Mouse (Mus musculus) heart, postnatal 36 days (tissue): ENCODE measurements around the gene Lgals3. TPM values are rescaled to one million over a fixed set of nuclear protein-coding genes. Genes with fewer than 3 reads are reported as not detected.
"Not testable (repeated sequence)": the region's sequence is repeated elsewhere in the genome, so short reads cannot be mapped to it uniquely, and the experiment has no call there.

Experiments
- DNase-seq, 2 experiments: peaks; one replicate each; pipeline ENCODE4 v3.0.0; 2021 to 2022
- intact Hi-C: fragments of 180-260 bp; cut with DNase I; formaldehyde crosslinking; loops from one replicate; pipeline ENCODE4 v1.15.1; 2025
- total RNA-seq, 2 experiments: library from RNA; stranded (reverse); gene quantifications; 2 replicates each; pipeline ENCODE4 v1.2.3; 2021

Lgals3 gene
- total RNA-seq = 1 to 10 TPM; 3.8 to 5.0 TPM

DNA sequence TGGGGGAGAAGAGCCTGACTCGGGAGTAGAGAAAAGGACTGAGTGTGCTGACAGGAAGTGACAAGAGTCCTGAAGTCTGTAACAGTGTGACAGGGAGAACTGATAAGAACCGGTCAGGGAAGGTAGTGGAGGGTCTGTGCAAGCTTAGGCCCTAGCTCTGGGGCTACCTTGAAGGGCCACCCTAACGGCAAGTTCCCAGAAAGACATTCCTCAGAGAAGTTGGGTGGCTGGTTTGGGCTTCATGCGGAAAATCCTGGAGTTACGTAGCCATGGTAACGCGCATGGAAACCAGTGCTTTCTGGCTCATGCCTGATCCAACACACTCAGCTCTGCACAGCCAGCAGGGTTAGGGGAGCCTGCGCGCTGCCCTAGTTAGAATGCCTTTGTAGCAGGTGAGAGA is at the start of gene Lgals3:
Lgals3 (plus strand) TSS at position 291 of the 400 bp plus-strand sequence.
- intact Hi-C loops = no loop called here
- peak in 1 of 2 experiments; percentile 7 for DNase-seq

DNA sequence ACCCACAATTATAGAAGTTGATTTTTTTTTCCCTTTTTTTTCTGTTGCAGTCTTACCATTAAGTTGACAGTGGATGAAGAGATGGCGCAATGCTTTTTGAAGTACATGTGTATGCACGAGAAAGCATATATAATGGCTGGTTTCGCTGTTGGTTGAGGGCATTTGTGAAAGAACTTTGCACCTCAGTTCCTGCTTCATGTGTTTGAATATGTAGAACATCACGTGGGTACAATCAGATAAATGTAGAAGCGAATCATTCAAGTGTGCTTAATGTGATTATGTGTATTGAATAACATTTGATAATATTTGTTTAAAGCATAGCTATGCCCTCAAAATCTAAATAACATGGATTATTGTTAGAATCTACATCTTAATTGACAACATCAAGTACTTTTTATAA is 48.2 kb upstream of the Lgals3 start:
- intact Hi-C loops = no loop called here

DNA sequence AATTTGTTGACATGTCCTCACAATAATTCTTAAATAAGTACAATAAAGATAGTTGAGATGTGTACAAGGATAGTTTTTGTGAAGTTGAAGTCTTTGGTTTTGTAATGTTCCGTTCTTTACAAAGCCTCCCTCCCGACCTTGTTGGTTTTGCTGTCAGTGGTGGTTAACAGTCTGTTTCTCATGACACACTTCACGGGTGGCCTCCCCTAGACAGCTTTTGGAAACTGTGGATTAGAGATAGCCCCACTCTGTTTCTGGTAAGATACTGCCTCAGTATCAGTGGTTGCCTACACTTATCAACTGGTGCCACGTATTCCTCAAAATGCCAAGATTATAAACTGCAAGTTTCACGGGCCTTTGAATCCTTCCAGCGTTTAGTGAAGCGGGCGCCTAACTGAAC is 46.0 kb upstream of the Lgals3 start:
- intact Hi-C loops, DNase-seq: not testable (repeated sequence)

More for the DNA sequence above, 48.2 kb upstream of the Lgals3 start:
- DNase-seq = no peak

DNA sequence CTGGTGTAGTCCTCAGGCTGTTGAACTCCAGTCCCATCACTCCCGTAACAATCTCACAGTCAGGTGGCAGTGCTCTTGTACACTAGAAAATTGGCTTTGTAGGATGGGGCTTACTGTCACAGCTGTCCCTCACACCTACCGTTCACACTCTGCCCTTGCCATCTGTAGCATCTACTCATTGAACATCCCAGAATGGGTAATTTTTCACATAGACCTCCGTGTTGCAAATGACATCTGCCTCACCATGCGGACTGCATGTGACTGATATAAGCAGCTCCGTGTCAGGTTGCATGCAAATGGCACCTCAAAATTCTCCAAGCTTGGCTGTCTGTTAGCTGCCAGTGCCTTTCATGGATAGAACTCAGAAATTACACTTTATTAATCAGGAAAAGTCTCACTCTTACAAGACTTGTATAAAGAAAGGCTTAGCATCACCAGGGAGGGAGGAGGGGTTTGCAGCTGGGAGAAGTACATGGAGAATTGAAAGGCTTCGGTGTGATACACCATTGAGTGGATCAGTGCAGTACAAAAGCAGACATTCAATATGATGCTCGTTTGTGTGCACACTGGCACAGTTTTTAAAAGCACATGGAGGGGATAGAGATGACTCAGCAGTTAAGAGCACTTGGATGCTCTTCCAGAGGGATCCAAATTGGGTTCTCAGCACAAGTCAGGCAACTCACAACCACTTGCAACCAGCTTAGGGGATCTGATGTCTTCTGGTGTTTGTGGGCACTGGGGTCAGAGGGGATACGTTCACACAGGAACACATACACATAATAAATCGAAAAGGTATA is 41.4 kb upstream of the Lgals3 start:
- intact Hi-C loops = no loop called here
- no peak for DNase-seq

DNA sequence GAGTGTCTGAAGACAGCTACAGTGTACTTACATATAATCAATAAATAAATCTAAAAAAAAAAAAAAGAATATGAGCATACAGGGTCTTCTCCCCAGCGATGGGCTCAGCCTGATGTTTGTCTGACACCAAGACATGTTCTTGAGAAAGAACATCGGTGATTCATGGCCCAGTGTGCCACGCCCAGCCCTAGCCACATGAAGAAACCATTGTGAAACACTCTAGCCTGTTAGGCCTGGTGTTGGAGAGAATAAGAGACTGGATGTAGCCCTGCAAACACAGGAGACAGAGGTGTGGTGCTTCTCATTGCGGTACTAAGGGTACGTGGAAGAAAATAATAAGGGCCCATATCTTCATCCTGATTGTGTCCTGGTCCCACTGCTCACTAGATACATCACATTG is 40.2 kb upstream of the Lgals3 start:
- no peak for DNase-seq
- intact Hi-C loops = no loop called here

DNA sequence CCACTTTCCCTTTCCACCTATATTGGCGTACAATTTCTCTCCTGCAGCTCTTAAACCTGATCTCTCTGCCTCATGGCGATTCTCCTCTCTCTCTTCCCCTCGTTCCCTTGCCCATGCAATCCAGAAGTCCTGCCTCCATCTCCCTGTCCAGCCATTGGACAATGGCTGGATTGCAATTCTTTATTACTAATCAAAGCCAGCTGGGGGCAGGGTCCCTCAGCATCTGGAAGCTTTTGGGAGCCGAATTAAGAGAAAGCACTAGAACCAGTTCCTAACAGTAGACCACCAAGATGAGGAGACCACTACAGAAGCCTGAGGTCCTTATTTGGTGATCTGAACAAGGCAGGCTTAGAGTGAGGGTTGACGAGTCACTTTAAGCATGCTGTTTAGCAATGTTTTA is 35.6 kb upstream of the Lgals3 start:
- no peak for DNase-seq
- intact Hi-C loops = loop anchor here (5.0 kb wide), 1 partner anchor 200 kb away; no protein-coding TSS in a partner anchor

DNA sequence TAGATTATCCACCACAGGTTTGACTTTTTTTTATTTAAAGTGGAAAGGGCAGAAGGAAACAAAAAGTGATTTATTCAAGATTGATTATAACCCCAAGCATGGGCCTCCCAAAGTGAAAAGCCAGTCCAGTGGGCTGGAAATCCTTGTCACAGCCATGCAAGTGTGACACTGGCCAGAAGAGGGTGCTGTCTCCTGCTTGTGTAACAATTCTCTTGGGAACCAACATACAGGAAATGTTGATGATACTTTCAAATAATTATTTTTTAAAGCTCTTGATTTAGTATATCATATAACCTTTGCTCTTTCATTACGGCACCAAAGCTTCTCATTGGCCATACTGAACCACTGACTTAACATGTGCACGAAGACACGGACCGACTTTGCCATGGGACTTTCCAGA is 32.7 kb upstream of the Lgals3 start:
- peak; percentile 50 to 70 for DNase-seq

DNA sequence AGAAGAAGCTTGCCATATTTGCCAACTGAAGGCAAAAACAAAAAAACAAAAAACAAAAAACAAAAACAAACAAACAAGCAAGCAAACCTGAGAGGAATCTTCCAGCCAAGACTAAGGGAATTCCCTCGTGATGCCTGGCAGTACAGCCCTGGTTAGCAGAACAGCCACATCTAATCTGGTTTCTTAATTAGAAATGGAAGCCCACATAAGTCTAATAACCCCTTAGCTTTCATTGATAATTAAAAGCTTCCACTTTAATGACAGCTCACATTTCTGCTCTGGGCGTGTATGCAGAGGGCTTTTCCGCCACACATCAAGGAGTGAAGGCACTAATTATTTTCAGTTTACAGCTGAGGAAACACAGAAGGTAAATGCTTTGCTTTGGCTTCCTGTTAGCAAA is 32.3 kb upstream of the Lgals3 start:
- no peak for DNase-seq
- intact Hi-C loops = no loop called here

More for the DNA sequence above, 32.7 kb upstream of the Lgals3 start:
- intact Hi-C loops = loop anchor here (1.0 to 5.0 kb wide), 2 partner anchors 61 to 197 kb away; no protein-coding TSS in a partner anchor

DNA sequence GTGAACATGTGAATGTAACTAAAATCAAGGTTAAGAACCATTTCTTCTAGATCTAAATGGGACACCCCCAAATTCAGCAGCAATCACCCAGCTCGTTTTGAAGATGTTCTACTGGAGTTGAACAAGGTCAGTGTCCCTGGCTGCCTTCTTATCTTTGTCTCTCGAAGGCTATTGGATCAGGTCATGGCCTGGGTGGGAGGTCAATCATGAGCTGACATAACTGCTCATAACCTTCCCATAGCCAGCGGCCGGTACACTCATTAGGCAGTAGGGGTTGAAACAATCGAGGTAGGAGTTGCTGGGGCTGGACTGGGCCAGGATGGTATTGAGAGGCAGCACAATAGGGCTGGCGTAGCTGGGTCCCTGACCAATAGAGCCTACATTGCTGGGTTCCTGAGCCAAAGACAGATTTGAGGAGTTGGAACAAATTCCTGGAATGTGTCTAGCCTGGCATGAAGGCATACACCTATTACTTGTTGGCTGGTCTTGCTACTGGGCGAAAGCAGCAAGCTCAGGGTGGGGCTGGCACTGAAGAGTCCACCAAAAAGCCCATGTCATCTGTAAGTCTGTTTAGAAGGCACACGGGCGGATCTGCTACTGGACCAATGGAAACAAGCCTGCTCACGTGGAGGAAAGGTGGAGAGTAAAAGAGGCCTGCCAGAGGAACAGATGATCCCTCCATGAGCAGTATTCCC is 27.2 kb upstream of the Lgals3 start:
- DNase-seq = no peak
- intact Hi-C loops = no loop called here

DNA sequence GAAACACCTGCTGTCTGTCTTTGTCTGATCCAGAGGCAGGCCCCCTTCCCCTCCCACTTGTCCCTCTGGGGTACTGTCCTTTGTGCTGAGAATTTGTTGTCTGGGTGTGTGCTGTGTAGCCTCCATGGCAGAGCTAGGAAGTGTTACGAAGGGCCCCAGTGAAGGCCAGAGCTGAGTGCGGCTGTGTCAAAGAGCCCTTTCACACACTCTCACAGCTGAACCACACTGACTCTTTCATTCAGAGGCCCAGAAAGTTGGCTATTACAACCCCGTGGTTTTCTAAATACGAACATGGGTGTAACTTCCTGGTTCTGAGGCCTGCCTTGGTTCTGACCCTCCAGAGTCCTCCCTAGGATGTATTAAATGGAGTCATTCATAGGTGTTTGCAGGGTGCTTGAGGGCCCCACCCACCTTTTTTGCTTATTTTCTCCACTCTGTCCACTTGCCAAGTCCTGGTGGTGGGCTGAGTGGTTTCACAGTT is 25.7 kb upstream of the Lgals3 start:
- intact Hi-C loops = no loop called here
- no peak for DNase-seq

DNA sequence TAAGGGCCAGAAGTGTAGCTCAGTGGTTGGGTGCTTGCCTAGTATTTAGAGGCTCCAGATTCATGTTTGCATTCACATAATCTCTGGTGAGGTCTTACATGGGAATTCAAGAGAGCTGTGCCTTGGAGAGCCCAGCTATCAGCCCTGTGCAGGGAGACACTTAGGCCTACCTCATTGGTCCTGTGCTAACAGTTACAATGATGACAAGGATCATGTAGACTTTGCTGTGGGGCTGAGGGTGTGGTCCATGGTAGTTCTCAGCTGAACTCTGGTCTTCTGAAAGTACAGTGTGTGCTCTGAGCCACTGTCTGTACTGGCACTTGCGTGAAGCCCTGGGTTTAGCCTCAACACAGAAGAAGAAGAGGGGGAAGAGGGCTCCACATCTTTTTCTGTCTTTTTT is 20.8 kb upstream of the Lgals3 start:
- intact Hi-C loops = no loop called here
- no peak for DNase-seq

DNA sequence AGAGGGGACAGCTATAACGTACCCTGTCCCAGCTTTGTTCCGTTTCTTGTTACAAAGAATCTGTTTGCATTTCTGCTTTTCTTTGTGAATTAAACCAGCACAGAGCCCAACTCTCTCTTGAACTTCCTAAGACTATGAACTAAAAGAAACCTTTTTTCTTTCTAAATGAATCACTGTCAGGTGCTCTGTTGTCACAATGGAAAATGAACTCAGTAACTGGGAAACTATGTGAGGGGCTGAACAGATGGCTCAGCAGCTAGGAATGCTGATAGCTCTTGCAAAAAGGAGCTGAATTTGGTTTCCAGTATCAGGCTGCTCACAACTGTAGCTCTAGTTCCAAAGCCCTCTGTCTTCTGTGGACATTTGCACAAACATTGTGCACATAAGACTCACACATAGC is 16.6 kb upstream of the Lgals3 start:
- intact Hi-C loops = no loop called here

DNA sequence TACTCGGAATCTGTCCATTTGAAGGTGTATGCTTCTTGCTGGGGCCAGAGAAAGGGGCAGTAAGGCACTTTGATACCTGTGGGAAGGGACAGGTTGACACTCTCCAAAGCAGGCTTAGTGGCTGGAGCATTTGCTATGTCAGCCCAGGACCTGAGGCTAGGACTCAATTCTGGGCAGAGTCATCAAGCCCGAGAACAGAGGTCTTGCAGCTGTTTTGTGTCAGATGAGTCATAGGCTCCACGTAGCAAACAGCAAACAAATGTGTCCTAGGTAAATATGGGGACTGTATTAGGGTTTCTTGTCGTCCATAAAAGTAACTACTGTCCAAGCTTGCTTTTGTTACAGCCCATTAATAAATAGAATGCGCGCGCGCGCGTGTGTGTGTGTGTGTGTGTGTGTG is 15.3 kb upstream of the Lgals3 start:
- no peak for DNase-seq
- intact Hi-C loops = no loop called here

More for the DNA sequence above, 16.6 kb upstream of the Lgals3 start:
- no peak for DNase-seq

DNA sequence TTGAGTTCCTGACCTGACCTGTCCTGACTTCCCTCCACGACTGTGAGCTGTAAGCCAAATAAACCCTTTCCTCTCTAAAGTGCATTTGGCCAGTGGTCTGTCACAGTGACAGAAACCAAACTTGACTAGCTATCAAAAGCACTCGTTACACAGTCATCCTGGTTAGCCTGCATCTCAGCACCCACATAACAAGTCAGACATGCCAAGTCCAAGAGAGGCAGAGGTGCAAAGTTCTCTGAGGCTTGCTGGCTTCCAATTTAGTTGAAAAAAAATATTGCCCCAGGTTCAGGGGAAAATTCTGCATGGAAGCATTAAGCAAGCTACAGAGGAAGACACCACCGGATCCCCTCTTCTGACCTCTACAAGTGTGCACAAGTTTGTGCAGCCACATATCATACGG is 14.3 kb upstream of the Lgals3 start:
- no peak for DNase-seq
- intact Hi-C loops = no loop called here

DNA sequence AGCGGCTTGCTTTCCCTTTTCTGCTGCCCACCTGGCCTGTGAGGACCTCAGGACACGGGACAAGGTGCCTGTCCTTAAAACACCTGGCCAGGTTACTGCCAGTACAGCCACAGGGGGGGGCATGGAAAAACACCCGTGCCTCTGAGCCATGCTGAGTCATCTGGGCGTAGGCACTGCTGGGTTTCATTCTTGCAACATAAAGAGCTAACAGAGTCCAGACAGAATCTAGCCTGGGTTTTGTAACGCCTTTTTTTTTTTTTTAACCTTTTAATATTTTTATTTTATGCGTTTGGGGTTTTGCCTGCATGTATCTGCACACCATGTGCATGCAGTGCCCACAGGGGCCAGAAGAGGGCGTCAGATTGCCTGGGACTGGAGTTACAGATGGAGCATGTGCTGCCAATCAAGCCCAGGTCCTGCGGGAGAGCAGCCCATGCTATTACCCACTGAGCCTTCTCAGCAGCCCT is 13.4 kb upstream of the Lgals3 start:
- intact Hi-C loops = no loop called here
- DNase-seq = no peak

DNA sequence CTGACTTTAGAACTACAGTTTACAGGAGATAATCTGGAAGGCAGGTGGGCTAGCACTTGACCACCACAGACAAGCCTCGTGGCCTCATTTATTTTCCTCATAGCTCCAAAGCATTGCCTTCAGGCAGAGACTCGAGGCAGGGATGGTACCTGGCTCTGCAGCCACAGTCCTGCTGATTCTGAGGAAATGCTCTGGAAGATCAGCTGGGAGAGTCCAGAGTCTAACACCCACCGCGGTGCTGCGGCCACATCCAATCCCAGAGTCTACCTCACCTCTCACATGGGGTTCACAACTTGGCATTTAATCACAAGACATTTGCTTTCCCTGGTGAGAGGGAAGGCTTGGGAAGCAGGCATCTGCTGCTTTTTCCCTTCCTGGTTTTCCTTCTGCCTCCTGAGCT is 12.6 kb upstream of the Lgals3 start:
- intact Hi-C loops = no loop called here
- DNase-seq = no peak

DNA sequence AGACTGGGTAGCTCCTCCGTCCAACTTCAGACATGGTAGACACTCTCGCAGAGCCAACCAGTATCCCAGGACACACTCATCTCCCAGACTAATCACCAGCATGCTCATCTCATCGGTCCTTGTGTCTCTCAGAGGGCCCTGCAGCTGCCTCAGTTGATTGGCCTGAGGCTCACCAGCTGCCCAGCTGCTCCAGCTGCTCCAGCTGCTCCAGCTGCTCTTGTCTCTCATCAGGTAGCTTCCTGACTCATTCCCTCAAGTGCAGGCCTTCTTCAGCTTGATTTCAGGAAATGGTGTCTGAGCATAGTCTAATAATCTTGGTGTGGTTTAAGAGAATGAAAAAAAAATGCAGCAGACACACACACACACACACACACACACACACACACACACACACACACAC is 10.9 kb upstream of the Lgals3 start:
- DNase-seq = no peak
- intact Hi-C loops = no loop called here

DNA sequence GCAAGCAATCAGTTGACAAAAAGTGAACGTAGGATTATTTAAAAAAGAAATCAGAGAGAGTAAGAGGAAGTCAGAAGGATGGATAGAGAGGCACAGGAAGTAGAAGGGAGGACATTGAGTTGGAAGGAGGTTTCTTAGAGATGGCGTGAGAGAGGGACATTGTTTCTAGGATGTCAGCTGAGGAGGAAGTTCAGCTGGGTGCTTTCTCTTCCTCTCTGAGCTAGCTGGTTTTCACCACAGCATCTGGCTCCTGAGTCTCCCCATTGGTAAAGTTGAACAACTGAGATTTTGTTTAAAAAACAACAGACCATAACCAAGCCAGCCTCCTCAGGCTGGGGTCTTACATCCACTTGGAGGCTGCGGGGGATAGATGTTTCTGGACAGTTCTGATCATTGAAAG is 7.9 kb upstream of the Lgals3 start:
- DNase-seq = no peak
- intact Hi-C loops = no loop called here

DNA sequence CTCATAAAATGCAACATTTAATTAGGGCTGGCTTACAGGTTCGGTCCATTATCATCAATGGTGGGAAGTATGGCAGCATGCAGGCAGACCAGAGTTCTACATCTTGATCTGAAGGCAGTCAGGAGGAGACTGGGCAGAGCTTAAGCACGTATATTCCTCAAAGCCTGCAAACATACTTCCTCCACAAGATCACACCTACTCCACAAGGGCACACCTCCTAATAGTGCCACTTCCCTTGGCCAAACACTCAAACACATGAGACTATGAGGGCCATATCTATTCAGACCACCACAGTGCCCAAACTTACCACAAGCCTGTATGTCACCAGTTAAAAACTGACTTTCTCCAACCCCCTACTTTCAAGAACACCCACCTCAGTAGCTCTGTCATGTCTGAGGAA is 6.1 kb upstream of the Lgals3 start:
- DNase-seq = no peak
- intact Hi-C loops = no loop called here

DNA sequence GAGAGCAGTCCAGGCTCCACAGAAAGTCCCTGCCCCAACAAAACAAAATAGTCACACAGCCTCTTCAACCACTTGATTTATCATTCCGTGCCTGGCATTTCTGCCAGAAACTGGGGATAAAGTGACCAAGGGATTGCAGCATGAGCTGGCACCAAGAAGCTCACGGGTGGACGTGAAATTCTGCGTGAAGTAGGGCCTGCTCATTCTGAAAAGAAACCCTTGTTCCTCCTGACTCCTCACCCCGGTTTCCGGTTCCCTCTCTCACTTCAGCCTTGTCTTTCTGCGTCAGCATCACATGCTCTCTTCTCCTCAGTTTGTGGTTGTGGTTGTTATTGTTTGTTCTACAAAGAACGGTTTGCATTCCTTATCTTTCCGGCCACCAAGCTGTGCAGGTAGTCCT is 5.7 kb upstream of the Lgals3 start:
- intact Hi-C loops = no loop called here
- no peak for DNase-seq

DNA sequence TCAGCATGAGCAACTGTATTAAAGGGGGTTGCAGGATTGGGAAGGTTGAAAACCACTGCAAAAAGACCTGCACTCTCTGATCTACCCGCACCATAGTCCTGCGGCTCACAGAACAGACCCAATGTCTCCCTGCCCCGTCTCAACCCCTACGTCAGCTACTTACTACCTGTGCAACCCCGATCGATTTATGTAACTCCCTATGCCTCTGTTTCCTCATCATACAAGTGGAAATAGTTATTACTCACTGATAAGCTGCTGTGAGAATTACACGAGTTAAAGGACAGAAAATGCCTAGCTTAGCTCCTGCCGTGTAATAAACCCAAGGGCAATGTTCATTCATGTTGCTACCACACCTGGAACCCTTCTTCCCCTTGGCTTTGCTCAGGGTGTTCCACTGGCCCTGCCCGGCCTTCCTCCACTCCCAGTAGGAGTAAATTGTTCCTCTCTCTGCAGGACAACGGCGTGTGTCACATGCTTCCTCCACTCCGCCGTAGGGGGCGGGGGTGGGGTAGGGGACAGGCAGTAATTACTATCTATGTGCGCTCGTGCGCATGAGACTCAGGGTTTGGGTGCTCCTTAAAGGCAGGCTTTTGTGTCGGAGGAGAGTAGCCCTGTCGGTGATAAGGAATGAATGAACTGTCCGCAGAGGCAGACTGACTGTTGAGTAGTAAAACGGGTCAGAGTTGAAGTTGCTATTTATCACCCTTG is 2.7 kb upstream of the Lgals3 start:
- intact Hi-C loops = no loop called here
- DNase-seq = peak; percentile 16 to 23
